Mouse (Mus musculus): Measurements from ENCODE around the gene Olfr339.
"Not testable (repeated sequence)": the region's sequence is repeated elsewhere in the genome, so short reads cannot be mapped to it uniquely, and the experiment has no call there.

DNA sequence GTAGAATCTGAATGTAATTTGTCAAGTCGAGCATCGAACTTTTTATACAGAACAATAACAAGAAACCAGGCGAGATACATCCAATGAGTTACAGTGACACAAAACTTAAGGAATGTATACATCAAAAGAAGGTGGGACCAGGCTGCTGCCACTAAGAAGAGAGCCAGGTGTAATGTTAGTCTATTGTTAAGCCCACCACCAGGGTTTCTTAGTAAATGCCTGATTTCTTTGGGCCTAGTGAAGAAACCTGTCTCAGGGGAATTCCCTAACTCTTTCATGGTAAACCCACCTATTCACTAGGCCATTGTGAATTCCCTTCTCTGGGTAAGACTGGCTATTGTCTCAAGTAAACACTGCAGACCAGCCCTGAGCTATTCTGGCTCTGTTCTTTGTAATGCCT lies 3.6 kb upstream of the Olfr339 start:
- not testable (repeated sequence) for TF ChIP-seq POLR2A, CTCF (IDR thresholded peaks at IDR 0.05; ENCODE audit: insufficient read depth, low read depth, low read length)
